Mouse (Mus musculus): ENCODE results near the gene Lyst.
"Not testable (repeated sequence)": the region's sequence is repeated elsewhere in the genome, so short reads cannot be mapped to it uniquely, and the experiment has no call there.

Lyst gene

DNA sequence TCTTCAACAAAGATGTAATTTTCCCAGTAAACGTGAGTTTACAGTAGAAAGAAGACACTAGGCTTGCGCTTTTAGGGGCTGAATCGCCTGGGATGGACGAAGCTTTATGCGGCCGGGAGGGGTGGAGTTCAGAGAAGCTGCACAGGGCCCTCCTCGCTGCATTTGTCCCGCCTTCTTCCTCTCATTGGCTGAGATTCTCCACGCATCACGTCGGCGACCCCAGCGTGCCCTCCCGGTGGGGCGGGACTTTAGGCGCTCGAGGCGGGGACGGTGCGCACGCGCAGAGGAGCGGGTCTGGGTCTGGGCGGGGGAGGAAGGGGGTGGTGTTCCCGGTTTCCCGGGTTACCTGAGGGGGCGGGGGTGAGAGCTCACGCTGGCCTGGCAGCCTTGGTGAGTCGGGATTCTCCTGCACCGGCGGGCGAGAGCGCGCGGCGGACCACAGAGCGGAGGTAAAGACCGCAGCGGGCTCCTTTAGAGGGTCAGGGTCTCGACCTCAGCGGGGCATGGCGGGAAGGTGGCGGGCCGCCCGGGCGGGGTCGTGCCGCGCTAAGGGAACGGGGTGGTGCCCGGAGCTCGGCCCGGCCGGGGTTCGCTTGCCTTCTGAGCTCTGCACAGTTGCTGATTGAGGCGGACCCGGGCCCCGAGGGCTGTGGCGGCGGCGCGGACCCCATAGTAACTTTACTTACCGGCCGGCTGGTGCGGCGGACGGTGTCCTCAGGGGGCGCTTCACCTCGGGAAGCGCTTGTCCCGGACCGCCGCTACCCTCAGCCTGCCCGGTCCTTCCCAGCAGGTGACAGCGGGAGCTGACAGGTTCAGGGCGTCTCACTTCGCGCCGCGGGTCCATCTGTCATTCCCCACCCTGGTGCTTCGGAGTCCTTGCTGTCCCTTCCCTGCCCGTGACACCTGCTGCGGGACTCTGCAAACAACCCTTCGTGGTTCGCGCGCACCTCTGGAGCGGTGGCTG, at the start of gene Lyst:
Lyst (plus strand) TSS at position 350 of the 964 bp plus-strand sequence.
- DNase-seq (ENCODE audit: low spot score in 2 of 2), result peak; percentile 90 to 96

DNA sequence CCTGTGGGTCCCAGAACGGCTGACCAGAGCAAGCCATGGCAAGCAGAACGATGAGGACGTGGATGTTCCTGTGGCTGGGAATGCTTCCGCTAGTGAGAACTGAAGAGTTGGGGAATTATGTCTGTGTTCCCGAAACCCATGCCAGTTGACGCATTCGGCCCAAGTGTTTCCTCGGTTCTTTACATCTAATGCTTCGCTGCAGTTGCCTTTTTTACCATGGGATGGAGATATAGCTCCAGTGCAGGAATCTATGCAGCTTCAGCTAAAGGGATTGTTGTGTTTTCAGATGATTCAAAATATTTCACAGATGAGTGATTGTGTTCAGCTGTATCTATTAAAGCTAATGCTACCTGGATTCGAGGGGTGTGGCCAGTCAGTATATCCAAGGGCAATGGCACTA, 47.1 kb upstream of the Lyst start:
- not testable (repeated sequence) for DNase-seq (ENCODE audit: low spot score in 2 of 2)

DNA sequence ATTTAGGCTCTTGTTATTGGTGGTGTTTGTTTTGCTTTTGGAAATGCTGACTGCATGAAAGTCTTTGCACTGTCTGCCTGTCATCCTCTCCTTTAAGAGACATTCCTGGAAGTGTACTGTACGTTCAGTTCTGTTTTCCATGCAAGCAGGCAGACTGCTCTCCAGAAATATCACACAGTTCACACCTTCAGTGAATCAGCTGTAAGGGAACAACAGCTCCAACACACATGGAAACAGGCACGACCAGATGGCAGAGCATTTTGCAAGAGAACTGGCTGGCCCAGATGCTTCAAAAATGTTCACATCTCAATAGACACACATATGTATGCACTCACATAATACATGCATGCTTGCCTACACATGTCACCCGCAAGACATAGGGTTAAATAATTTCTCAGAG, 43.4 kb upstream of the Lyst start:
- DNase-seq (ENCODE audit: low spot score in 2 of 2), result peak; percentile 51 to 61

DNA sequence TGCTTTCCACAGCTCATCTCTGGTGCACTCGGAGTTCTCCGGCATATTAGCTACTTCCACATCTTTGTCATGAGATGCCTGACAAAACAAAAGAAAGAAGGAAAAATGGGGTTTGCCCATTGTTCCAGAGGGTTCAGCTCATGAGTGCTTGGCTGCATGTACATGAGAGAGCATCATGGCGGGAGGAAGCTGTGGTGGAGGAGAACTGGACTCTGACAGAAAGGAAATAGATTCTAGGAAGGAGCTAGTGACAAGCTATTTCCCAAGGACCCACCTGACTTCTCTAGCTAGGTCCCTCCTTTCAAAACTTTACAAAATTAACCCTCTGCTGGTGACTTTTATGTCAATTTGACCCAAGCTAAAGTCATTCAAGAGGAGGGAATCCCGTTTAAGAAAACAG, 42.3 kb upstream of the Lyst start:
- DNase-seq (ENCODE audit: low spot score in 2 of 2), result no peak

DNA sequence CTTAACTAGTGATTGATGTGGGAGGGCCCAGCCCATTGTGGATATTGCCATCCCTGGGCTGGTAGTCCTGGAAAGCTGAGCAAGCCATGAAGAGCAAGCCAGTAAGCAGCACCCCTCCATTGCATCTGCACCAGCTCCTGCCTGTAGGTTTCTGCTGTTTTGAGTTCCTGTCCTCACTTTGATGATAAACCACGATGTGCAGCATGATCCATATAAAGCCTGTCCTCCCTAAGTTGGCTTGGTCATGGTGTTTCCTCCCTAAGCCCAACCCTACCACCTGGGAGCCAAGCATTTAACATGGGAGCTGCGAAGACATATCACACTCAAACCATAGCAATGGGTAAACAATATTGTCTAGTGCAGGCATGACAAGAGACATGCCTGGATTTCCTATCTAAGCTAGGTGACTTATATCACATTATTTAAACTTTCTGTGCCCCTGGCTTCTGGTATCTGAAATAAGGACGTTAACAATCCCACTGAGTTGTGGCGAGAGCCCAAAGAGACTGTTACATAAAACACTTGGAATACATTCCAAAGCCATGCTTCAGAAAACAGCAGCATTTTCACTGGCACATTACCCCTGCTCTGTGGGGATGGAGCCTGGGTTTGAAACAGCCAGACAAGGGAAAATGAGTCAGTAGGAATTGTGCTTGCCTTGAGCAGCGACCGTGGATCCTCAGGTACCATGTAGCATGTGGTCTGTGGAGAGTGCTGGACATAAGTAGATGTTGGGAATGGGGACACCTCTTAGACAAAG, 41.6 kb upstream of the Lyst start:
- DNase-seq (ENCODE audit: low spot score in 2 of 2), result no peak

DNA sequence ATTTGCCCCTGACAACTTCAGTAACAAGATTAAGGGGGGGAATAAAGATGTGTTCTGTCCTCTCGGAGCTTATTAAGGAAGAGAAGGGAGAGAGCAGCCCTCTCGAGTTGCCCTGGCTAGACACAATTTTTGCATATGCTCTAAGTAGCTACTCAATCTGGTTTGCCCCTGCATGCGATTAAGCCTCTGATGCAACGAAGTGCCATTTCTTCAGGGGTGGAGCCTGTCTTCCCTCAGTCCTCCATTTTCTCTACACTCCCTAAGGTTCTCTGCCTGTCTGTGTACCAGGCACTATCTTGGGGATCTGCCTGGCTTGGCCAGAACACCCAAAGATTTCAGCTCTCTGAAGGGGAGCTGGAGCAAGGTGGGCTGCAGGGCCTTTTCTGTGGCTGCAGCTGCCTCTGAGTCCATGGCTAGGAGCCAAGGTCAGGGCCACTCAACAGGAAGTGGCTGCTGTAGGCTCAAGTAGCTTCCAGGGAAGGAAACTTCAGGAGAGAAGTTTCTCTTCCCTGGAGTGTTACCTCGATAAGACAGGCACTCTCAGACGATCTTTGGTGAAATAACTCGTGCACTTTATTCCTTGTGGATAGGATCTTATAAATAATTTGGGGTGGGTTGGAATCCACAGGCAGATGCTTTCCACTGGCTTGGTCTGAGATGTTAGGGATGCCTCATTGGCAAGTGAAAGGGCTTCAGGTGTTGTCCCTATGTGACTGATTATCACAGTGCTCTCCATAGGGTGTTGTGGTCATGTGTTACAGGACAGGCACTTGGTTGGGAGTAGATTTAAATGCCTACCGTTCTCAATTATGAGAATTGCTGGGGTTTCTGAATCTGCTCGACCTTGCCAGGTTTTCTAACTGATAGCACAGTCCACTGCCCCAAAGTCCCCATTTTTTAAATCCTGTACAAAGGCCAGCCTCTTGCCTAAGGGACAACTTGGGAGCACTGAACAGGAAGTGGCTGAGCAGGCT, 40.2 kb upstream of the Lyst start:
- no peak for DNase-seq (ENCODE audit: low spot score in 2 of 2)

DNA sequence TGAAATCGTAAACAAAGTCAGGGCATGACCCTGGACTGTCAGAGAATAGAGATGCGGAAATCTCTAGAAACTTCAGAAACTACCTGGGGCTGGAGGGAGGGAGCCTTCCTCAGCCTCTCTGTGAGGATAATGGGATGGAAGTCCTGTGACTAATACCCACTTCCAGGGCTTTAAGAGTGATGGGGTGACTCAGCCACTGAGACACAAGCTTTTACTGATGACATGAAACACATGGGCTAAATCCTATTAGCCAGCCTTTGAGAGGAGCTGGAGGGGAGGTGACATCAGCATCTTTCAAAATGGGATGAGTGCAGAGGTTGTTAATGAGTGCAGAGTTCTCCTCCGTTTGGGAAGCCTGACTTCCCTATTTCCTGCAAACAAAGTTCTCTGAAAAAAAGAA, 38.2 kb upstream of the Lyst start:
- no peak for DNase-seq (ENCODE audit: low spot score in 2 of 2)

DNA sequence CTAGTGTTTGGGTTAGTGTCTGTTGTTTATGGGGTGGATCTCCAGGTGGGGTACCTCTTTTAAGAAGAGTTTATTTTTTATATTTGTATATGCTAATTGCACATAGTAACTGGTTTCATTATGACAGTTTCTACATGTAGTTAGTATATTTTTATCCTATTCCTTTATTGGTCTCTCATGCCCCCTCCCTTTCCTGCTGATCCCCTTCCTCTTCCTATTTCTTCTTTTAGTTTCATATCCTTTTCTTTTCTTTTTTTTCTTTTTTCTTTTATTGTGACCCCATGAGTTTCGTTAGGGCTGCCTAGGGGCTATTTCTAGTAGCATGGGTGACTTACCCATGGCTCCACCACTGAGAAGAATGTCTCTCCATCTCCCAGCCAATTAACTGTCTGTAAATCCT, 36.5 kb upstream of the Lyst start:
- no peak for DNase-seq (ENCODE audit: low spot score in 2 of 2)

DNA sequence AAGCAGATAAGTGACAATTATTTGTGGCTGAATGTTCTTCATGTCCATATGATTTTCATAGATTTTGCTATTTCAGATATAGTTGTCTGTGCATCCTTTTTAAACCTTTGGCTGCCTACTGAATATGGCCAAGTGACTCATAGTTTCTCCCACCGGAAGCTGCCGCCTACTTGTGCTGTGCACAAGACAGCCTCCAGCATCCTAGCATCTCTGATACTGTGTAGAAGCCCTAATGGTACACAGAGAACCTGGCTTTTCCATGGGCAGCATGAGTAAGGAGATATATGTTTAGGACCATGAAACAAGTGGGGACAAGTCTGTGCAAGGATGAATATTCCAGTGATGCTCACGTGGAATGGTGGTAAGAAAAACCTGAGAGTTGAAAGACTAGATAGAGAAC, 35.0 kb upstream of the Lyst start:
- DNase-seq (ENCODE audit: low spot score in 2 of 2), result no peak

DNA sequence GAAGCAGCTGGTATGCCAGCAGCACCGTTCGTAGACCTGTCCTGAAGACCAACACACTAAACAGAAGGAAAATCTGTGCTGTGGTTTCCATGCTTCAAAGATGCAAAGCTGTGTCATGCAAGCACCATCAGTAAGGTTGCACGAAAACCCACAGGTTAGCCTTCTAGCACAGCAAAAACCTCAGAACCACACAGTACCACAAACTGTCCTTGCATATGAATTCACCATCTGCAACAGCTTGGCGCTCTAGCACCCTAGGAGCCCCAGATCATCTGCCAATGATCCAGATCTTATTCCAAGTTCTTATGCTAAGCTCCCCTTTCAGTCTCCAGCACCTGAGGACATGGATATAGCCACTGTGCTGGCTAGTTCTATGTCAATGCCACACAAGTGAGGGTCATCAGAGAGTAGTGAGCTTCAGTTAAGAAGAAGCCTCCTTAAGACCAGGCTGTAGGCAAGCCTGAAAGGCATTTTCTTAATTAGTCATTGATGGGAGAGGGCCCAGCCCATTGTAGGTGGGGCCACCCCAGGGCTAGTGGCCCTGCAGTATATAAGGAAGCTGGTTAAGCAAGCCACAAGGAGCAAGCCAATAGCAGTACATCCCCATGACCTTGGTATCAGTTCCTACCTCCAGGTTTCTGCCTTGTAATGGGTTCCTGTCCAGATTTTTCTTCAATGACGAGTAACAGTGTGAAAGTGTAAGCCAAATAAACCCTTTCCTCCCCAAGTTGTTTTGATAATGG, 33.0 kb upstream of the Lyst start:
- DNase-seq (ENCODE audit: low spot score in 2 of 2), result no peak

DNA sequence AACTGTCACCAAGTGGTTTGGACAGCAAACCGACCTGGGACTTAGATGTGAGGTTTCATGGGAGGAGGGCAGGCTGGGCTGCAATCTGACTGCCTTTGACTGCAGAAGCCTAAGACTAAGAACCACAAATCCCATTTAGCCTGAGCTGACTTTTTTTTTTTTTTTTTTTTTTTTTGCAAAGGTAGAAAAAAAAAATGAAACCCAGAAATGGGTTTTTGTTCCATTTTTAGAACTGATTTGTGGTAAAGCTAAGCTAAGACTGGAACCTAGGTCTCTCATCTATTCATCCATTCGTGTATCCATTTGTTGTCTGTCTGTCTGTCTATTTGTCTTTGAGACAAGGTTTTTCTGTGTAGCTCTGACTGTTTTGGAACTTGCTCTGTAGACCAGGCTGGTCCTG, 31.9 kb upstream of the Lyst start:
- DNase-seq (ENCODE audit: low spot score in 2 of 2), result no peak

DNA sequence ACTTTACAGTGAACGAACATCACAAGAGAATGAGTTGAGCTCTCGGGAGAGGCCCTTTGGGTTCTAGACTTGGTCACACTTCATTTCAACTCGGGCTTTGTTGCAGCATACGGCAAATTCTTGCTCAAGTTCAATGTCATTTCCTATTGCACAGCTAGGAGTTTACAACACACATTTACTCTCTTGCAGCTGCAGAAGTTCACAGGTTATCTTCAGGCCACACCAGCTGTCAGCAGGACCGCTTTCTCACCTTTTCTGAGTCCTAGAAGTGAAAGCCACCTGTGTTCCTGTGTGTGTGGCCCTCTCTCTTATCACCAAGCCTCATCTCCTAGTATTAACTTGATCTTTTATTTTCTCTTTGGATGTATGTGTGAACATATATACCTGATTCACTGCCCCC, 31.3 kb upstream of the Lyst start:
- no peak for DNase-seq (ENCODE audit: low spot score in 2 of 2)

DNA sequence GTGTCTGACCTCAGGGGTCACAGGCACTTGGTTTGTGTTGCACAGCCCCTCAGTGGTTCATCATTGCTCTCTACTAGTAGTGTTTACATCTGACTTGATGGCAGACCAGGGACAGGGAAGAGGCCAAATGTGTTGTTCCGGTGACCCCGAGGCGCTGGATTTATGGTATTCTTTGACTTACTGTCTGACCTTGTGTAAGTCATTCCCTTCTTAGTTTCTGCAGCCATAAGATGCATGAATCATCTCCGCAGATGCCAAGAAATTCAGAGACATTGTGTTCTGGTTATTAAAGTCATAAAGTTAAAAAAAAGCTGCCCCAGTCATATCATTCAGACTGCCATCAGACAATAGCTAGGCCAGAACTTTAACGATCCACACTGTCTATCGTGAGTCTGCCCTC, 27.6 kb upstream of the Lyst start:
- no peak for DNase-seq (ENCODE audit: low spot score in 2 of 2)

DNA sequence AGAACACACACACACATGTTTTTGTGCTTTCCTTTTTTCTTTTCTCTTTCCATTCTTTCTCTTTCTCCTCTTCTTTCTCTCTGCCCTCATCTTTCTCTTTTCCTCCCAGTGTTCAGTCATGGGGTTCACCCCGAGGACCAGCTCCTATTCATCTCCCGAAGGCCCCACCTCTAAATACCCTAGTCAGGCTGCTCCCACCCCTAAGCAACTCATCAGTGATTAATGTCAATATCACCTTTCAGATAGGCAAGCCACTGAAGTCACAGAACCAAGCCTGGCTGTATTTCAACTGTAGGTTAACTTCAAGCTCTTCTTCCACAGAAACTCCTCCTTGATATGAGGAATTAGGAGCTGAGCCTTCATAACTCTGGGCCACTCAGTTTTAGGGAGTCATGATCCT, 26.1 kb upstream of the Lyst start:
- no peak for DNase-seq (ENCODE audit: low spot score in 2 of 2)

DNA sequence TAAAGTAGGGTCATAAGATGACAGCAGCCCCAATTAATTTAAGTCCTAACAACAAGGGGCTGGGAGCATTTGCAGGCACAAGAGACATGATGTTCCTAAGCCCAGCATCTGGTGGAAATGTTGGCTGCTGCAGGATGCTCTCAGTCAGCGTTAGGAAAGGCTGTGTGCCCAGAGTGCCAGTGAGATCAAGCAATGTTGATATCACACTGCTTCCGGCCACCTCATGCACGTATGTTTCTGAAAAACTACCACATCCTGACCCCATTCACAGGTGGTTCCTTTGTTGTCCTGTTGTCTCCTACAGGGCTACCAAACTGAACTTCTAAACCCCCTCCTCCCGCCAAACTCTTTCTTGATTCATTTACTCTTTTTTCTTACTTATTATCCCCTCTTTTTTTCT, 25.7 kb upstream of the Lyst start:
- DNase-seq (ENCODE audit: low spot score in 2 of 2), result no peak

DNA sequence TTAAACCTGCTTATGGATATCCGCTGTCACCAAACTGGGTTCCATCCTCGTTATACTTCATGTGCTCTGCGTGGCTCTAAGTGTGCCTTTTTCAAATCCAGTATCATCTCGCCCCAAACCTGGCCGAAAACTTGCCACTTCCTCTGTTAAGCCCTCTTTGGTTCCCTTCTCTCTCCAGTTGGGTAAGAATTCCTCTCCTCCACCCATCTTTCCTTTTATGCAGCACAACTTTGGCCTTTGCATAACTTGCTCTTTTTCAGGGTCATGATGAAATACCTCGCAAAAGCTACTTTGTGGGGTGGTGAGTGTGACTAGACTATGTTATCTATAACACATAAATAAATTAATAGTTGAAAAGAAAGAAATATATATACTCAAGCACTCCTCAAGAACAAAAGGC, 22.6 kb upstream of the Lyst start:
- no peak for DNase-seq (ENCODE audit: low spot score in 2 of 2)

DNA sequence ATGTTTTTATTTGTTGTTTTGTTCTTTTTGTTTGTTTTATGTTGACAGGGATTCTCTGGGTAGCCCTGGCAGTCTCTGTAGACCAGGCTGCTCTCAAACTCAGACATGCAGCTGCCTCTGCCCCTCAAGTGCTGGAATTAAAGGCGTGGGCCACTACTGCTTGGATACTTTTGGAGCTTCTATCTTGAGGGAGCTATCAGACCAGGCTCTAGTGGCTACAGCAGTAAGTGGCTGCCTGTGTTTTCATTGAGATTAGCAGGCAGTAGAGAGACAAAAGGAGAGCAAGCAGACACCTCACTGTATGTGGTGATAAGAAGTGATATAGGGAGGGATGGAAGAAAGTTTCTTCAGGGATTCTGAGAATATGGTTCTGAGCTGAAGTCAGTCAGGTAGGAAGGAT, 21.4 kb upstream of the Lyst start:
- no peak for DNase-seq (ENCODE audit: low spot score in 2 of 2)

DNA sequence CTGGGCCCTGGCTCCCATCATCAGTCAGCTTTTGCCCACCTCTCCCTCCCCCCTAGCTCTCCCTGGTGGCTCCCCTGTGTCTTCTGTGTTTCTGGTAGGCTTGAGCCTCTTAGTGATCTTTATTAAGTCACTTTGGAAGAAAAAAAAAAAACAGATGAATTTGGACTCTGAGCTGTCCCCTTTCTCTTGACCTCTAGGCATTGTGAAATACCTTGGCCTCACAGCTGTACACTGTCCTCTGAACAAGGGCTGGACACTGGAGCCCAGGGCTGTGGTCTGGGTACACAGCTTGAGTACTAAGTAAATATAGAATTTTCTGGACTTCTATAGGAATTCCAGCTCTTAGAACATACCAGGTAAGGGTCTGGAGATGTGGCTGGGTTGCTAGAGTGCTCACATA, 20.6 kb upstream of the Lyst start:
- no peak for DNase-seq (ENCODE audit: low spot score in 2 of 2)

DNA sequence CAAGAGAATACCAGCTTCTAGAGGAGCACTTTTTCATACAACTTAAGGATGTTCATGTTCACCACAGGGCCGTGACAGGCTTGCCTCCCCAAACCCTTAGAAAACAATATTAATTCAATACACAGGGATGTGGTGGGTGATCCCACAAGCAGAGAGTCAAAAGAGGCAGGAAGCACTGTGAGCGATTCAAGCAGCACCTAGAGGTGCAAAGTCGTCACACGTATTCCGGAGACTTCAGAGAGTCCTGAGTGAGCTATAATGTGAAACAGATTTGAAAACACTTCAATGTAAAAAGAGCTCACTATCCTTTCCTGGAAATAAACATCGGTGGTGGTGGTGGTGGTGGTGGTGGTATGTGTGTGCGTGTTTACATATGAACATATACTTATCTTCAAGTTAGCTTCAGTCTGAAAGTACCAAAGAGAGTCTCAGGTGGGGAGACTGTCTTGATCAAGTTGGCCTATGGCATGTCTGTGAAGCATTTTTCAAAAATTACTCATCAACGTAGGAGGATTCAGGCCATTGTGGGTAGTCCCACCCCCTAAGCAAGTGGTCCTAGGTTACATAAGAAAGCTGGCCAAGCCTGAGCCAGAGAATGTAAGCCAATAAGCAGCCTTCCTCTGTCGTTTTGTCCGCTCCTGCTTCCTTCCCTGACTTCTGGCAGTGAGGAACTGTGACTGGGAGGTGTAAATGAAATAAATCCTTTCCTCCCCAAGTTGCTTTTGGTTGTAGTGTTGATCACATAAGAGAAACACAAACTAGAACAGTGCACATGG, 17.9 kb upstream of the Lyst start:
- no peak for DNase-seq (ENCODE audit: low spot score in 2 of 2)

DNA sequence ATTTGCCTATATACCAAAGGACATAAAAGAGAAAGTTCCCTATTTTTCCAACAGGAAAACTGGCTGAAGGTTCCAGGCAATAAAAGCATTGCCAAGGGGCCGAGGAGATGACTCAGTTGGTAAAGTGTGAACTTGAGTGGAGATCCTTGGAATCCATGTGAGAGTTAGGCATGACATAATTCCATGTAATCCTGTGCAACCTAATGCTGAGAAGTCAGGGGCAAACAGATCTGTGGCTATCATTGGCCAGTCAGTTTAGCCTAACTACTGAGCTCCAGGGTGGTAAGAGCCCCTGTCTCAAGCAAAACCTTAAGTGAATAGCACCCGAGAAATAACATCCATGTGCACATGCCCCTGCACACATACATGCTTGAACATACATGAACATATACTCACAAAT, 17.3 kb upstream of the Lyst start:
- no peak for DNase-seq (ENCODE audit: low spot score in 2 of 2)

Measured in frontal cortex, postnatal 25 days (tissue).